Mouse (Mus musculus): ENCODE measurements at regions not wholly inside any gene's neighbourhood (a gene's known extent, or its start where the extent isn't known, plus 50 kb on each side); places are given as distances from the start of the nearest gene placed in this dataset.

DNA sequence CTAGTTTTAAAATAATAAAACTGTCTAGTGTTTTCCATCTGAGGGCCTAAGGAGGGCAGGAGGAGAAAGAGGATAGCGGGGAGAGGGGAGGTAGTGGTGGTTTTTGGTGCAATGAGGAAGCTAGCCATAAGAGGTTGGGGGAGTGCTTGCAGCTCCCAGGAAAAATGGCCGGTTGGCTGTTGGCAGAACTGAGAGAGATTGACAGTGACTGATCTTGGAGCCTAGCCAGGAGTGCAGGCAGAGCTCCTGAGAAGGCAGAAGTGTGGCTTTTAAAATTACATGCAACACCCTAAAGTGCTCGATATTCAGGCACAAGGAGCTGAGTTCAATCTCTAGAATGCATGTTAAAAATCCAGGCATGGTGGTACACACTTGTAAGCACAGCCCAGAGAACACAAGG, 938.3 kb upstream of the 2610301B20Rik start:
- DNase-seq (ENCODE audit: low read depth, low spot score): no peak

GRCm38 (mm10) chr4:9951441-9951840, 922.9 kb upstream of the 2610301B20Rik start:
- no peak for DNase-seq (ENCODE audit: low read depth, low spot score)

- no peak for DNase-seq (ENCODE audit: low read depth, low spot score)
Observed at GRCm38 (mm10) chr4:9974631-9975030, 899.7 kb upstream of the 2610301B20Rik start.

DNA sequence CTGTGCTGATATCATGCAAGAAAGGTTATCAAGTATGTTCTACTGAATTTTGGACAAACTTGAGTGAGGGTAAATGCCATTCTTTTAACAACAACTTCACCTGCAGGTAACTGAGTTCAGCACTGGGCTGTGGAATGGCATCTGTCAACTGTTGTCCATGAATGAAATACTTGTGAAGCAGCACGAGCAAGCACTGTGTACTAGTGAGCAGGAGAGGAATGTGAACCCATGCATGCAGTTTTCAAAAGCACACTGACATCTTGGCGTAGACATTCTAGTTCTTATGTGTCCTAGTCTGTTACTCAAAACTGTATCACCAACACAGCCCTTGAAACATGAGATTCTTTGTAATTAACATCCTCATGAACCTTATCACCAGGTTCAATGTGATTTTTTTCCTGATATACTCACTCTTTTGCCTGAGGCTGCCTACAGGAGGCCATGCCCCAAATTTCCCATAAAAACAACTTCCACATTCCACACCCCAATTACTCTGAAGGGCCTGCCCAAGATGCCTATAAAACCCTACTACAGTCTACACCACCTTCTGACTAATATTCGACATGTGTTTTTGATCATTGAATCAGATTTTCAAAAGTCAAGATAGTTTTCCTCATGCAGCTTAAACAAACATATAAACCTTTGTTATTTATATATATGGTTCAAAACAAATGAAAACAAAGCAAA, 892.8 kb upstream of the 2610301B20Rik start:
- no peak for DNase-seq (ENCODE audit: low read depth, low spot score)

DNA sequence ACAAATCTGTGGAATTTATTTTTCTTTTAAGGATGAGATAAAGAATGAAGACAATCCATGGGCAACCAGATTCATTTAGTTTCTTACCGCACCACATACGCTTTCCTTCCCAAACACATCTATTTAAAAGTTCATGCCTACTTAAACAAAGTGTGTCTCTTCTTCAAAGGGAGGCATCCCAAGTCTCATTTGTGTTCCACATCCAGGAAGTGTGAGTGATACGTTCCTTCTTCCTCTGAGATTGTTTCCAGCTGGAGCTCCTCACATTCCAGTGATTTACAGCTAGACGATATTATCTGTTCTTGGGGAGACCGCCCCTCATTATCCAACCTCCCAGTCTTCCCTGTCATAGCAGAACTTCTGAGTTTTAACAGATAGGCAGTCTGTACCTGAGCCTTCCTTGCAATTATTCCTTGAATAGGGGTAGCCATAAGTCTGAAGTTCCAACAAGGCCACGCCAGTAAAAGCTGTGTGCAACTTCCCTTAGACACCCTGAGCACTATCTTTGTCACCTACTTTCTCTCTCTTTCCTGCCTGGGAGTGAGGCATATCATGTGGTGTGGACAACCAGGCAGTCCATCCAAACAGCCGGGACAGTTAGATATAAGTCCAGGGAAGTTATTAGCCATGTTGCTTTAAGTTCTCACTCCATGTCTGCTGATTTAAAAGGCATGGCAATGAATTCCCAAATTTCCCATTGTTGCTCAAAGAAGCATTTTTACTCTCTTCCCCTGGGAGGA, 891.3 kb upstream of the 2610301B20Rik start:
- DNase-seq (ENCODE audit: low read depth, low spot score): no peak

DNA sequence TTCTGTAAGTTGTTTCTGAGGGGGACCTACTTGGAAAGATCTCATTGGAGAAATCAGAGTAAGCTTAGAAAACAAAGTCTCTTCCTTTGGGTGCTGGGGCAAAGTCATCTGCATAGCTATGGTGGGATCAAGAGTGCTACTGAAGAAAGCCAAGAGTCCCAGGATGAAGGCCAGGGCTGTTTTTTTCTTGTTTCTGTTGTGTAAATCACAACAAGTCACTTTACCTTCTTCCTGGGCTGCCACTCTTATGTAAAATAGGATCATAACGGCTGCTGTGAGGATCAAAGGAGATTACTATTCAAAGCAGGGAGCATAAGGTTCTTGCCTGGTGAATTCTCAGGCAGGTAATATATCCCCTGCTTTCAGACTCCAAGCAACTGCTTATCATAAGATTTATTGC, 880.4 kb upstream of the 2610301B20Rik start:
- no peak for DNase-seq (ENCODE audit: low read depth, low spot score)

GRCm38 (mm10) chr4:9994466-9994865, 879.8 kb upstream of the 2610301B20Rik start:
- no peak for DNase-seq (ENCODE audit: low read depth, low spot score)

GRCm38 (mm10) chr4:10030316-10030715, 844.0 kb upstream of the 2610301B20Rik start:
- no peak for DNase-seq (ENCODE audit: low read depth, low spot score)

DNA sequence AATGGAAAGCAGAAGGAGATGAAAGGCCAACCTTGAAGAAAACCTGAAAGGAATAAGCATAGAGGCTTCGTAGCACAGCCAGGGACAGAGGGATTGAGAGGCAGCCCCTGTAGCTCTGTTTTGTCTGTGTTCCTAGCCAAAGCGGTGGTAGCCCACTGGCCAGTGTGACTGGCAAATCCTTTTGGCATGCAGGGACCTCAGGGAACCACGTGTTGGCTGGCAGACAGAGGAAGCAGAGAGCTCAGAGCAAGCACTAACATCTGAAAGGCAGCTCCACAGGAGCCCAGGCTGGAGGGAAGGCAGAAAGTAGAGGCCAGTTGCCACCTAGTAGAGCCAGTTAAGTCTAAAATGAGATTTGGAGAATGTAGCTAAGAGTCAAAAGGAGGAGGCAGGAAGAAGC, 842.5 kb upstream of the 2610301B20Rik start:
- DNase-seq (ENCODE audit: low read depth, low spot score): no peak

DNA sequence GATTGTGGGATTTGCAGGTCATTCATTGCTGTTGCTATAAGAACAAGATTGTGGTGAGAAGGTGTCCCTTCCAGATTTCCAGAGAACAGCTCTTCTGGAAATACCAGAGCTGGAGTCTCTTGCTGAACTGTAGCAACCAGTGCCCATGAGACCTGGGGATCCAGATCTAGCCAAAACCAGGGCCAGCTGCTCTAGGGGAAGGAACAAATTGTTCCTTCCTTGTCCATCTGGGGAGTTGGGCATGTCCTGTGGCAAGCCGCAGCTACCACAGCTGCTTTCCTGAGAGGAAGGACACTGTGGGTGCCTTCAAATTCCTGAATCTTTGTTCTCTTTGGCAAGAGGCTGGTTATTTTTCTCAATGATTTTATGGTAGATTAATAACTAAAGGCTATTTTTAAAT, 839.0 kb upstream of the 2610301B20Rik start:
- DNase-seq (ENCODE audit: low read depth, low spot score): no peak

GRCm38 (mm10) chr4:10041301-10042093, 832.8 kb upstream of the 2610301B20Rik start:
- no peak for DNase-seq (ENCODE audit: low read depth, low spot score)

DNA sequence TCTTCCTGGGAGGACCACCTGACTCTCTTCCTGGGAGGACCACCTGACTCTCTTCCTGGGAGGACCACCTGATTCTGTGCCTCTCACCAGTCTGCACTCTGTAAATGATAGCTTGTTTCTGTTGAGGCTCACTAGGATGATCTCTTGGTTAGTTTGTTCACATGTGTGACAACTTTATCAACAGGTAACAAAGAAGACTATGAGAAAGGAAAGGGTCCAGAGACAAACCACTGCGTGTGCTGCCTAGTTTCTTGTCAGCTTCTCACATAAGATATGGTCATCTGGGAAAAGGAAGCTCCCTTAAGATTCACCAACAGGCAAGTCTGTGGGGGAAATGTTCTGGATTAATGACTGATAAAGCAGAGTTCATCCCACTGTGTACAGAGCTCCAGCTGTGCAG, 825.5 kb upstream of the 2610301B20Rik start:
- DNase-seq (ENCODE audit: low read depth, low spot score): no peak

DNA sequence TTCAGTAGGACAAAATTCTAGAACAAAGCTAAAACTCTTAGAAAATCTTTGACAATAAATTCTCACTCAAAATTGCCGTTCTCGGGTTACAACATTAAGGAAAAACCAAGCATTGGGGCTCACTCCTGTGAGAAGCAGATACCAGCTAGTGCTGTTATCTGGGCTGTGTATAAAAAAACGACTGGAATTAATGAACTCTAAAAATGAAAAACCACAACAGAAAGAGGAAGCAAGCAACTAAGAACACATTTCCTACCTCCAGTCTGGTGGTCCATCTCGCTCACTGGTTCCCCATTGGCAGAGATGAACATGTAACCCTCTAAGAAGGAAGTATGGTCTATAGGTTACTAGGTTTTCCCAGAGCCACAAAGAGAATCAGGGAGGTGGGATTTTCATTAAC, 824.9 kb upstream of the 2610301B20Rik start:
- DNase-seq (ENCODE audit: low read depth, low spot score): no peak

GRCm38 (mm10) chr4:10051296-10052267, 822.7 kb upstream of the 2610301B20Rik start:
- DNase-seq (ENCODE audit: low read depth, low spot score): no peak

DNA sequence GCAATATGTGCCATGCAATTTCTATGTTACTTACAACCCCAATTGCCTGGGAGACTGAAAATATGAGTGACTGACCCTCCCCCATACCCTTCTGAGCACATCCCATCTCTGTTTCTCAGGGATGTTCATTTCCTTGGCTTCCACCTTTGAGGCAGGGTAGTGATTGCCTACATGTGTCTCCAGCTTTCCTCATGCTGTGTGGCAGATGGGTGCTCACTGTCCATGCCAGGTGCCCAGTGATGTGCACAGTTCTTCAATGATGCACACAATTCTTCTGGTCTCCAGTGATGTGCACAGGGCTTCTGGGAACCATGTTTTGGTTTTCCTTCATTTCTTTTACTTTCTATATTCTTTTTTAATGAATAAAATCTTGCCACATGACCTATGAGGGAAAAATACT, 821.4 kb upstream of the 2610301B20Rik start:
- DNase-seq (ENCODE audit: low read depth, low spot score): no peak

GRCm38 (mm10) chr4:10072500-10073106, 801.7 kb upstream of the 2610301B20Rik start:
- DNase-seq (ENCODE audit: low read depth, low spot score): no peak

GRCm38 (mm10) chr4:10079565-10080169, 794.6 kb upstream of the 2610301B20Rik start:
- DNase-seq (ENCODE audit: low read depth, low spot score): no peak

GRCm38 (mm10) chr4:10114831-10115230, 759.5 kb upstream of the 2610301B20Rik start:
- DNase-seq (ENCODE audit: low read depth, low spot score): no peak

DNA sequence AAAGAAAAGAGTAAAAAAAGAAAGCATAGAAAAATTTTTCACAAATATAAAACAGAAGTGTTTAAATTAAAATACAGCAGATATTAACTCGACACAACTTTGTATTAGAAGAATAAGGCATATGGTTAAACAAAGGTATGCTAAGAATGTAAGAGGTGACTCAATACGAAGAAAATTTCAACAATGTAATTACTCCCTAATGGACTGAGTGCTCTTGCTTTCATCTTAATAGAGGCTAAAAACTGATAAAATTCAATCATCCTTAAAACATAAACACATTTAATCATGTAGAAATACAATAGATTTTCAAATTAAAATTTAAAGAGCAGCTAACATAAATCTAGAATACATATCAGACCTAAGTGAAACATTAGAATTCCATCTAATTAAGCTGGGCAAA, 756.3 kb upstream of the 2610301B20Rik start:
- DNase-seq (ENCODE audit: low read depth, low spot score): no peak

DNA sequence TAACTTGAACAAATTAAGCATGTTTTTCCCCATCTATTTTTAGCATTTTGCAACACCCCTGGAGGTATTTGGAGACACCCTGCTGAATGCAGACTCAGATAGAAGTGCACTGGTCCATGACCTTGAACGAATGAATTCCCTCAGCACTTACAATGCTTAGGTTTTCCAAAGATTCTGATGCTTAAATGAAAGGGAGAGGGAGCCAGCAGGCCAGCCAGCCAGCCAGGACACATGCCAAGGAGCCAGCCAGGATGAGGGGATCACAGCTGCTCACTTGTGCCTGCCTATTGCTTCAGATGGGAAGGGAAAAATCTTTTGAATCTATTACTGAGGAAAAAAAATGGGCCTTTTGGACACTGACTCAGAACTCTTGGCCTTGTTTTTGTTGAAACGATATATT, 750.0 kb upstream of the 2610301B20Rik start:
- DNase-seq (ENCODE audit: low read depth, low spot score): no peak

Measured in A20 (cell line).